Mouse (Mus musculus) stomach, postnatal 0 days (tissue): ENCODE data around the gene Gm49027.

Experiments used
- CTCF ChIP-seq: IDR thresholded peaks from 2 replicates; pipeline ENCODE4 v1.5.1; 2016; ENCODE audit warnings: antibody characterized with exemption, low read depth, mild to moderate bottlenecking, moderate library complexity
- EP300 ChIP-seq: optimal IDR thresholded peaks from 2 replicates; pipeline ENCODE3; 2016; ENCODE audit warnings: antibody characterized with exemption

- TF ChIP-seq CTCF (no peak), EP300 (no peak)
These were observed 23.3 kb downstream of the Gm49027 start for GRCm38 (mm10) chr5:123501973-123502372.
